Mouse (Mus musculus) neural tube, embryonic 11.5 days (tissue): Measurements from ENCODE around the gene Epb41l5. TPM values are rescaled to one million over a fixed set of nuclear protein-coding genes. Genes with fewer than 3 reads are reported as not detected.

Experiments used
- ATAC-seq: fragments of 200-750 bp; cut with Nextera tagmentation; 2 replicates; pipeline ENCODE4 v1.8.0; 2017; ENCODE audit warnings: moderate number of reproducible peaks, mild to moderate bottlenecking, moderate TSS enrichment, moderate library complexity; ENCODE audit not compliant: insufficient read depth, low FRiP score, low TSS enrichment
- DNase-seq: peaks from one replicate; pipeline ENCODE4 v3.0.0-alpha.2; 2015; ENCODE audit warnings: low spot score
- H3K27ac ChIP-seq: fragments of 300-500 bp; sonication (generic); 2 replicates; pipeline ENCODE4 v1.5.1; 2014; ENCODE audit warnings: low read depth, mild to moderate bottlenecking, low read length
- H3K27me3 ChIP-seq: fragments of 300-500 bp; sonication (generic); 2 replicates; pipeline ENCODE4 v1.6.1; 2014; ENCODE audit warnings: mild to moderate bottlenecking, low read length, mixed read lengths; ENCODE audit not compliant: control insufficient read depth, insufficient read depth
- H3K36me3 ChIP-seq: fragments of 300-500 bp; sonication (generic); 2 replicates; pipeline ENCODE4 v1.6.1; 2014; ENCODE audit warnings: mild to moderate bottlenecking, low read length, moderate library complexity, mixed read lengths; ENCODE audit not compliant: control insufficient read depth, insufficient read depth
- H3K4me1 ChIP-seq: fragments of 300-500 bp; sonication (generic); 2 replicates; pipeline ENCODE4 v1.6.1; 2014; ENCODE audit warnings: low read length, mixed read lengths; ENCODE audit not compliant: control insufficient read depth, insufficient read depth
- H3K4me2 ChIP-seq: fragments of 300-500 bp; sonication (generic); 2 replicates; pipeline ENCODE4 v1.6.1; 2014; ENCODE audit warnings: low read depth, mild to moderate bottlenecking, moderate library complexity
- H3K4me3 ChIP-seq: fragments of 300-500 bp; sonication (generic); 2 replicates; pipeline ENCODE4 v1.5.1; 2014; ENCODE audit warnings: low read depth, low read length
- H3K9ac ChIP-seq: fragments of 300-500 bp; sonication (generic); 2 replicates; pipeline ENCODE4 v1.6.1; 2014; ENCODE audit warnings: mild to moderate bottlenecking, low read length
- H3K9me3 ChIP-seq: fragments of 300-500 bp; sonication (generic); 2 replicates; pipeline ENCODE4 v1.6.1; 2016; ENCODE audit warnings: low read length; ENCODE audit not compliant: control insufficient read depth
- WGBS: fragments of 180-500 bp; shearing (Covaris S2); extraction: QIAGEN DNeasy Blood & Tissue Kit; methylation state at CpG from one replicate; pipeline ENCODE4 v1.1.7; 2014; 5-methylcytosine and 5-hydroxymethylcytosine counted together
- polyA plus RNA-seq: library from polyadenylated mRNA; unstranded; fragments of >200 nt; fragmentation: Nextera tagmentation; extraction: Ambion mirVana; gene quantifications from 2 replicates; pipeline ENCODE4 v1.2.1, GENCODE M21; 2014

Epb41l5 gene
- polyA plus RNA-seq: 30.4 and 33.3 TPM in 2 replicates

DNA sequence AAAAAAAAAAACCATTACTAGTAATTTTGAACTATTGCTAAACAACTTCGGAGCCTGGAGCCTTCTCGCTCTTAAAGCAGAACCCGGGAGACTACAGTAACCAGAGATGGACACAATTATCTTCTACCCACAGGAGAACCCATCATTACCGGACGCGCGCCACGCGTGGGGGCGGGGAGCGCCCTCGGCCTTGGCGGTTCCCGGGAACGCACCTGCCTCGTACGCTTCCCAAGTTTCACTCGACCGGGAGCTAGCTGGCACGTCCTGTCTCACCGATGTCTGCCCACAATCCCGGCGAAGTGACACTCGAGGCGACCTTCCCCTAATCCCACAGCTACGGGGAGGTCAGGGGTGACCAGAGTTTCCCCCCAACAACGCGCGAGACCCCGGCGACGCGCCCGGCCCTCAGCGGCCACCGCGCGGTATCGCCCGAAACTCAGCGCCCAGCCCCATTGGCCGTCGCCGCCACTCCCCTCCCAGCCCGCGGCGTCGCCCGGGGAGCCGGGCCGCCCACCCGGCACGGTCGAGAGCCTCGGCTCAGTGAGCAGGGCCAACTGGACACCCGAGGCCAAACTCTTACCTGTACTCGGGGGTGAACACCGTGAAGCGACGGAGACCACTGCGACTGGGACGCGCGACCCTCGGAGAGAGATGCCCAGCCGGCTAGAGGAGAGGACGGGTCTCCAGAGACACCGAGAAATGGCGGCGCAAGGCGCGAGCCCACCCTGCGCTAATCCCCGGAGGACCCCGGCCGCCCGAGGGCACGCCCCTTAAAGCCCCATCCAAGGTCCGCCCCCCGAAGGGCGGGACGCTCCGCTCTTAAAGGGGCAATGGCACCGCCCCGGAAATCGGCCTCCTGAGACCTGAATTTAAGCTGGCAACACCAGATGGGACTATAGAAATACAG lies at the start of gene Epb41l5:
TSS of gene Epb41l5 (minus strand) at position 796 of the 907 bp plus-strand sequence.
- DNase-seq (peak; percentile 94), ATAC-seq (peak; percentile 98)
- under 1% methylated on average over 84 of the region's 86 CpGs for WGBS
- H3K27me3 ChIP-seq: no peaks in the 10 kb centered on the region
- peak within 1 kb of the TSS; percentile 73 for H3K9ac ChIP-seq
- no peaks in the 10 kb centered on the region for H3K4me1 ChIP-seq
- peak within 1 kb of the TSS; percentile 63; the same call in 1 of the 2 replicates for H3K27ac ChIP-seq
- H3K9me3 ChIP-seq: no peaks in the 10 kb centered on the region
- peak within 1 kb of the TSS; percentile 73 for H3K4me3 ChIP-seq
- no peaks in the 10 kb centered on the region for H3K36me3 ChIP-seq
- peak within 1 kb of the TSS; percentile 75 for H3K4me2 ChIP-seq

DNA sequence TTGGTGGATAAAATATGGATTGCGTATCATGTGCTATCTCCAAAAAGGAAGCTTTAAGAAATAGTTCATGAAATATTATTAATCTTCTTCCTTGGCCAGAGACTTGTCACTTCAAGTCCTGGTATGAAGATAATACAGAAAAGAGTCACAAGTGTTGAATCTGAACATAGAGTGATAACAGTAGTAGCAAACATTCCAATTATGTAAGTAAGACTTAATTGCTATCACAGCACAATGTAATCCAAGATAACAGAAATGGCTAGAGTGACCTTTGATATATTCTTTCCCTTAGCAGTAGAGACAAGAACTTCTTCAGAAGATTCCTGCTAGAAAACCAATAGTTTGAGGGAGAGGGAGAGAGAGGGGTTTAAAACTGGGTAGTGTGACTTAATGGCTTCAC lies 48.1 kb upstream of the Epb41l5 start:
- no peaks in the 10 kb centered on the region for H3K27me3 ChIP-seq
- no peak overlapping the region for H3K4me3 ChIP-seq
- H3K27ac ChIP-seq: no peak overlapping the region
- ATAC-seq (no peak), DNase-seq (no peak)
- no peak overlapping the region for H3K4me2 ChIP-seq
- H3K9ac ChIP-seq: no peak overlapping the region
- 98% methylated on average over 1 of the region's 1 CpGs for WGBS
- no peaks in the 10 kb centered on the region for H3K9me3 ChIP-seq
- no peaks in the 10 kb centered on the region for H3K4me1 ChIP-seq
- no peaks in the 10 kb centered on the region for H3K36me3 ChIP-seq

DNA sequence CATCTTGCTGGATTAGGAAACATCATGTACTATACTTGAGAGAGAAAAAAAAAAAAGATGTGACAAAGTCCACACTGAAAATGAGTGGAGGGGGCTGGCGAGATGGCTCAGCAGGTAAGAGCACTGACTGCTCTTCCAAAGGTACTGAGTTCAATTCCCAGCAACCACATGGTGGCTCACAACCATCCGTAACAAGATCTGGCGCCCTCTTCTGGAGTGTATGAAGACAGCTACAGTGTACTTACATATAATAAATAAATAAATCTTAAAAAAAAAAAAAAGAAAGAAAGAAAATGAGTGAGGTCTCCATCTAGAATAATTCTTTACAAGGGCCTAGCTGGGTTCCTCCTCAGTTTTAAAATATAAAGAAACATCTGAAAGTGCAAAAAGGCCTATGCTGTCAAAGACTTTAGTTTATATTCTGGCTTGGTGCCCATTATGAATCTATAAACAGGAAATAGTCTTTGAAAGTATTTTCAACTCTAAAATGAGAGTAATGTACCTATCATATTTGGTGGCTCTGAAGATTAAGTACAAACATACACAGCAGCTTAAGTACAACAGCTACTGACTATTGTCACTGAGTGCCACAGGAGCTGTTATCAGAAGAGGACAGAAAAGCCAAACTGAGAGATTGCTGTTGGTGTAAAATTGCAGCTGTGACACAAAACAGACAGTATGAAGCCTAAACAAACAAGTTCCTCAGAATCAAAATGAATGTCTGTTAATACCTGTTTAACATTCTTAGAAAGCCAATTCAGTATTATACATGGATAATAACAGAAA lies 37.2 kb upstream of the Epb41l5 start:
- Histone ChIP-seq H3K4me1 (no peaks in the 10 kb centered on the region), H3K9ac (no peak overlapping the region), H3K4me3 (no peak overlapping the region), H3K27me3 (no peaks in the 10 kb centered on the region), H3K36me3 (no peaks in the 10 kb centered on the region), H3K27ac (no peak overlapping the region), H3K9me3 (no peaks in the 10 kb centered on the region), H3K4me2 (no peak overlapping the region)
- DNase-seq (no peak), ATAC-seq (no peak)
- whole genome bisulfite sequencing: 93% methylated on average over 3 of the region's 3 CpGs

- no peak overlapping the region for H3K27ac ChIP-seq
- H3K4me1 ChIP-seq: no peaks in the 10 kb centered on the region
- no peaks in the 10 kb centered on the region for H3K27me3 ChIP-seq
- H3K36me3 ChIP-seq: 0 out of 2 replicates have a peak, but pooled peaks cover 2% of the 10 kb centered on the region
- no peak overlapping the region for H3K9ac ChIP-seq
- ATAC-seq: no peak
- H3K4me2 ChIP-seq: no peak overlapping the region
- DNase-seq: no peak
- no peak overlapping the region for H3K4me3 ChIP-seq
- H3K9me3 ChIP-seq: no peaks in the 10 kb centered on the region
- 72% methylated on average over 2 of the region's 2 CpGs for WGBS
These were observed 32.9 kb upstream of the Epb41l5 start for GRCm38 (mm10) chr1:119681663-119682213.

DNA sequence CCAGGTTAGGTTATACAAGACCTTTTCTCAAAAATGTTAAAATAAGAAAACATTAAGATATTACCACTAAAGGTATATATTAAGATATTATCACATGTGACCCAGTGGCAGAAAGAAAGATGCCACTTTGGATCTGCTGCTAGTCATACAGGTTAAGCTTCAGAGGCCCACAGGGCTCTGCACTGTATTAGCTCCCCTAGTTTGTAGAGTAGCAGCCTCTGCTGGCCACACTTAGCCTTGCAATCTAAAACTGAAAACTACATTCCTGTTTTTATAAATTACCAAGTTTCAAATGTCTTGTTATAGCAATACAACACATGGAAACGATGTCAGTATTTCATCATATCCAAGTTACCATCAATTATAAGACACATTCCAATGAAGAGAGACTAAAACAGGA lies 26.2 kb upstream of the Epb41l5 start:
- WGBS: 85% methylated on average over 1 of the region's 1 CpGs
- peak; percentile 15 for DNase-seq
- no peak overlapping the region for H3K9ac ChIP-seq
- no peak overlapping the region for H3K4me2 ChIP-seq
- no peaks in the 10 kb centered on the region for H3K4me1 ChIP-seq
- H3K27me3 ChIP-seq: no peaks in the 10 kb centered on the region
- no peak overlapping the region for H3K27ac ChIP-seq
- no peak overlapping the region for H3K4me3 ChIP-seq
- 0 out of 2 replicates have a peak, but pooled peaks cover 2% of the 10 kb centered on the region for H3K36me3 ChIP-seq
- no peak for ATAC-seq
- H3K9me3 ChIP-seq: no peaks in the 10 kb centered on the region

GRCm38 (mm10) chr1:119666904-119667303 lies 18.1 kb upstream of the Epb41l5 start:
- Histone ChIP-seq H3K27ac (no peak overlapping the region), H3K4me3 (no peak overlapping the region), H3K4me2 (no peak overlapping the region), H3K27me3 (no peaks in the 10 kb centered on the region), H3K9ac (no peak overlapping the region), H3K9me3 (no peaks in the 10 kb centered on the region), H3K36me3 (no peaks in the 10 kb centered on the region), H3K4me1 (no peaks in the 10 kb centered on the region)
- 97% methylated on average over 7 of the region's 7 CpGs for WGBS
- DNase-seq (no peak), ATAC-seq (no peak)

- 88% methylated on average over 2 of the region's 2 CpGs for WGBS
- no peaks in the 10 kb centered on the region for H3K9me3 ChIP-seq
These were observed 5.5 kb upstream of the Epb41l5 start for GRCm38 (mm10) chr1:119654307-119654706.

DNA sequence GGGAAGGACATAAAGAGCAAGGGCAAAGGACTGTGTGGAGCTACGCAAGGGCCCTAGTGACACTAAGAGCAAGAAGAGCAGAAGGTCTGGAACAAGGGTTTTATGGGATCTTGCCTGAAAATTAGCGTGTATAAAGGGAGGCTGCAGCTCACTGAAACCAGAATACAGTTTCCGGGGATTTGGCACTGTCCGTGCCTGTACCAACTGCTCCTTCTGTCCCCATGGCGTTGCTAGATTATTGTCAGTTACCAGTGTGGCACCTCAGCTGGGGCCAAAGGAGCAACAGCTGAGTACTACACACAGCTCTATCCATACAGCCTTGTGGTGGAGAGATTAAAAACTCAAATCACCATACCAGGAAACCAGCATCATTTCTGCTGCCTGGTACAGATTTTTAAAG lies 1.6 kb upstream of the Epb41l5 start:
- H3K36me3 ChIP-seq: no peaks in the 10 kb centered on the region
- H3K4me3 ChIP-seq: no peak overlapping the region
- no peak overlapping the region for H3K9ac ChIP-seq
- DNase-seq: no peak
- H3K4me1 ChIP-seq: no peaks in the 10 kb centered on the region
- no peak for ATAC-seq
- H3K27ac ChIP-seq: no peak overlapping the region
- WGBS: 89% methylated on average over 5 of the region's 5 CpGs
- no peaks in the 10 kb centered on the region for H3K27me3 ChIP-seq
- H3K9me3 ChIP-seq: no peaks in the 10 kb centered on the region
- no peak overlapping the region for H3K4me2 ChIP-seq

More at GRCm38 (mm10) chr1:119654307-119654706, 5.5 kb upstream of the Epb41l5 start:
- Histone ChIP-seq H3K4me3 (no peak overlapping the region), H3K27ac (no peak overlapping the region), H3K9ac (no peak overlapping the region), H3K4me1 (no peaks in the 10 kb centered on the region), H3K27me3 (no peaks in the 10 kb centered on the region), H3K36me3 (no peaks in the 10 kb centered on the region), H3K4me2 (no peak overlapping the region)
- DNase-seq (no peak), ATAC-seq (no peak)
